Mouse (Mus musculus): ENCODE measurements at regions not wholly inside any gene's neighbourhood (a gene's known extent, or its start where the extent isn't known, plus 50 kb on each side); places are given as distances from the start of the nearest gene placed in this dataset.

DNA sequence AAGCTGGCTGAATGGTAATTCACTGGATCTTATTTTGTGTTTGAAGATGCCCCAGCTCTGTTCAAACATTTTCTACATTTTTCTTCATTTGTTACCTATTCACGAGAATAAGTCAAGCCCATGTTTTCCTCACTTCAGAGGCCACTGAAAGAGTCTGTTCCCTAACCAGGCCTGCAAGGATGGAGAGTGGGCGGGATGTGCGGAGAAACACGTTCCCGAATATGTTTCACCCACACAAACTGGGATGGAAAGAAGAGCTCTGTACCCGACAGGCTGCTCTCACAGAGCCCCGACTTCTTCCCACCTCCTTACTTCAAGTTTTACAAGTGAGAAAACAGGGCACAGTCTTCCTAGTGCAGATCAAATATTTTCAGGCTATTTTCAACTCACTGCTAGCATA, 881.4 kb downstream of the Slc4a3 start:
- no peak overlapping the region for H3K4me3 ChIP-seq
- H3K9ac ChIP-seq = no peak overlapping the region
- no peak for ATAC-seq (ENCODE audit: insufficient number of reproducible peaks, low FRiP score, low TSS enrichment, low read depth)
- H3K4me1 ChIP-seq = no peaks in the 10 kb centered on the region
- H3K36me3 ChIP-seq = no peaks in the 10 kb centered on the region
- no peaks in the 10 kb centered on the region for H3K9me3 ChIP-seq
- H3K27ac ChIP-seq = no peak overlapping the region
- no peaks in the 10 kb centered on the region for H3K27me3 ChIP-seq
- WGBS = 68% methylated on average over 7 of the region's 7 CpGs
- H3K4me2 ChIP-seq = no peak overlapping the region

DNA sequence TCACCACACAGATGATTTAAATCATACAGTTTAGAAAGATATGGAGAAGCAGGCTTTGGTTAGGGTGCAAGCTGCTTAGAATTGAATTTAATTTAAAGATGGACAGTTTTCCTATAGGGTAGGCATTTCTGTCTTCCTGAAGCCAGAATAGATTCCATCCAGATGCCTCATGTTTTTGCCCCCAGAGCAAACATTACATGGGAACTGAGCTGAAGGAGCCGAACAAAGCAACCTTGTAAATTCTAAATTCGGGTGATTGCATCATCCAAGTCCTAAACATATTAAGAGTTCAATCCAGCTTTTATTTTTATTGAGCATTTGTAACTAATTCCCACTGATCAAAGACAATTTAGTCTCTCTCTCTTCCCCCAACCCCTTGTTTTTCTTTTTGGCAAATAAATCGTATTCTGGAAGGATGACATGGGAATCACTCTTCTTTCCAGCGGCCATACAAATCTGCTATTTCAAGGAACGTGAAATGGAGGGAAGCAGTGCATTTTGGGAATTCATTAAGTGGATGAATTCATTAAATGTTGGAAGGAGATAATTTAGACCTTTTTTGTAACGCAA, 884.1 kb downstream of the Slc4a3 start:
- no peak overlapping the region for H3K27ac ChIP-seq
- H3K4me3 ChIP-seq = no peak overlapping the region
- no peaks in the 10 kb centered on the region for H3K27me3 ChIP-seq
- no peaks in the 10 kb centered on the region for H3K4me1 ChIP-seq
- no peaks in the 10 kb centered on the region for H3K36me3 ChIP-seq
- no peak for ATAC-seq (ENCODE audit: insufficient number of reproducible peaks, low FRiP score, low TSS enrichment, low read depth)
- no peak overlapping the region for H3K9ac ChIP-seq
- no peak overlapping the region for H3K4me2 ChIP-seq
- no peaks in the 10 kb centered on the region for H3K9me3 ChIP-seq
- WGBS = 50% methylated on average over 6 of the region's 6 CpGs

DNA sequence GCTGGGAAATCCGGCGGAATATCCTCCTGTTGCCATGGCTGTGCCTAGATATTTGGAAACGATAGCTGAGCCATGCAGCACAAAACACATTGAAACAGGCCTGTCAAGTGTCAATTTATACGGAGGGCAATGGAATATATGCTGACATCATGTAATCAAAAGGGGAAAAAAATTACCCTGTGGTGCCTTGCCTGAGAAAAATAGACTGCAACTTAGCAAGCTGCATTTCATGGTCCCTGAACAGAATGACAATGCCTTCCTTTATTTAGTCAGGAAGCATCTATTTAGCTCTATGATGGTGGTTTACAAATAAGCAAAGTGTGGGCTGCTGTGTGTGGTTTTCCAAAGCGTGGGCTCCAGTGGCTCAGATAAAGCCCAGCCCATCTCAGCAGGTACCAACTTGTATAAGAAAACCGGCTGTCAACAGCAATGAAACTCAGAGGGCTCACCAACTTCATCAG, 887.4 kb downstream of the Slc4a3 start:
- H3K9me3 ChIP-seq = no peaks in the 10 kb centered on the region
- H3K9ac ChIP-seq = no peak overlapping the region
- 49% methylated on average over 6 of the region's 6 CpGs for WGBS
- no peak for ATAC-seq (ENCODE audit: insufficient number of reproducible peaks, low FRiP score, low TSS enrichment, low read depth)
- H3K4me1 ChIP-seq = no peaks in the 10 kb centered on the region
- H3K27me3 ChIP-seq = no peaks in the 10 kb centered on the region
- H3K4me2 ChIP-seq = no peak overlapping the region
- no peak overlapping the region for H3K4me3 ChIP-seq
- no peak overlapping the region for H3K27ac ChIP-seq
- H3K36me3 ChIP-seq = no peaks in the 10 kb centered on the region

DNA sequence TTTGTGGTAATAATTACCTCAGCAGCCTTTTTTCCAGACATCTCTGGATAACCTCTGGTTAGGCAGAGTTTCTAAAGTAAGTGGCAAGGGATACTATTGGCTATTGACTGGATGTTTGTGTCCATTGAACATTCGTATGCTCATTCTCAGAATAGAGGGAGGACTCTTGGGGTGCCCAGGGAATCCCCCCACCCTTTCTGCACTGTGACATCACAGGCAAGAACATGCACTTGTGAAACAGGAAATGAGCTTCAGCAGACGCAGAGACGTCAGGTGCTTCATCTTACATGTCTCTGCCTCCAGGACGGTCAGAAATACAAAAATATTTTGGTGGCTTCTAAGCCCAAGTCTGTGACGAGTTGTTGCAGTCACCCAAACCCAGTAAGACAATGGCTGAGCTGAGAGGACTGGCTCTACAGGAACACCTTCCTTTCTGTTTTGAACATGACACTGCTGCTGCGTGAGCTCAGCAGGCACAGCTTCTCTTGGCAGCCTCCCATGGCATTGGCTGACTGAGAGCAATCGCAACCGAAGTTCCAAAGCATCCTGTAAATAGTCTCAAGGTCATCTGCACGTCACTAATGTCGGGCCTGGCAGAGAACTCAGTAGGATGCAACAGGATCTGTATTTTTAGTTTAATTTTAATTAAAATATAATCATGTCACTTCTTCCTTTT, 904.6 kb downstream of the Slc4a3 start:
- H3K4me2 ChIP-seq = no peak overlapping the region
- H3K27ac ChIP-seq = no peak overlapping the region
- H3K4me1 ChIP-seq = no peaks in the 10 kb centered on the region
- H3K9me3 ChIP-seq = no peaks in the 10 kb centered on the region
- no peaks in the 10 kb centered on the region for H3K27me3 ChIP-seq
- no peaks in the 10 kb centered on the region for H3K36me3 ChIP-seq
- H3K4me3 ChIP-seq = no peak overlapping the region
- H3K9ac ChIP-seq = no peak overlapping the region
- 68% methylated on average over 10 of the region's 10 CpGs for WGBS
- ATAC-seq (ENCODE audit: insufficient number of reproducible peaks, low FRiP score, low TSS enrichment, low read depth) = no peak

- no peak for ATAC-seq (ENCODE audit: insufficient number of reproducible peaks, low FRiP score, low TSS enrichment, low read depth)
- no peak overlapping the region for H3K4me3 ChIP-seq
- H3K4me2 ChIP-seq = no peak overlapping the region
- H3K27me3 ChIP-seq = no peaks in the 10 kb centered on the region
- WGBS = 81% methylated on average over 7 of the region's 7 CpGs
- H3K9ac ChIP-seq = no peak overlapping the region
- H3K4me1 ChIP-seq = no peaks in the 10 kb centered on the region
- H3K36me3 ChIP-seq = no peaks in the 10 kb centered on the region
- no peaks in the 10 kb centered on the region for H3K9me3 ChIP-seq
- no peak overlapping the region for H3K27ac ChIP-seq
Observed at GRCm38 (mm10) chr1:76453160-76453710, 907.2 kb downstream of the Slc4a3 start.

- H3K4me2 ChIP-seq = no peak overlapping the region
- no peak overlapping the region for H3K4me3 ChIP-seq
- no peaks in the 10 kb centered on the region for H3K36me3 ChIP-seq
- no peak overlapping the region for H3K9ac ChIP-seq
- no peaks in the 10 kb centered on the region for H3K9me3 ChIP-seq
- ATAC-seq (ENCODE audit: insufficient number of reproducible peaks, low FRiP score, low TSS enrichment, low read depth) = no peak
- WGBS = 83% methylated on average over 2 of the region's 2 CpGs
- H3K27ac ChIP-seq = no peak overlapping the region
- no peaks in the 10 kb centered on the region for H3K4me1 ChIP-seq
- H3K27me3 ChIP-seq = no peaks in the 10 kb centered on the region
Observed at GRCm38 (mm10) chr1:76466562-76466961, 920.5 kb downstream of the Slc4a3 start.

- no peaks in the 10 kb centered on the region for H3K36me3 ChIP-seq
- no peak overlapping the region for H3K4me3 ChIP-seq
- no peak overlapping the region for H3K9ac ChIP-seq
- H3K4me2 ChIP-seq = no peak overlapping the region
- H3K9me3 ChIP-seq = no peaks in the 10 kb centered on the region
- no peak for ATAC-seq (ENCODE audit: insufficient number of reproducible peaks, low FRiP score, low TSS enrichment, low read depth)
- H3K27me3 ChIP-seq = no peaks in the 10 kb centered on the region
- H3K27ac ChIP-seq = no peak overlapping the region
- H3K4me1 ChIP-seq = no peaks in the 10 kb centered on the region
- 75% methylated on average over 4 of the region's 4 CpGs for WGBS
Observed at GRCm38 (mm10) chr1:76484193-76484592, 938.1 kb downstream of the Slc4a3 start.

GRCm38 (mm10) chr1:76487481-76487880, 941.4 kb downstream of the Slc4a3 start:
- H3K27me3 ChIP-seq = no peaks in the 10 kb centered on the region
- H3K36me3 ChIP-seq = no peaks in the 10 kb centered on the region
- H3K4me2 ChIP-seq = no peak overlapping the region
- no peak for ATAC-seq (ENCODE audit: insufficient number of reproducible peaks, low FRiP score, low TSS enrichment, low read depth)
- H3K9me3 ChIP-seq = no peaks in the 10 kb centered on the region
- no peak overlapping the region for H3K9ac ChIP-seq
- peaks cover 3% of the 10 kb centered on the region; the same call in 1 of the 2 replicates for H3K4me1 ChIP-seq
- WGBS = 89% methylated on average over 4 of the region's 4 CpGs
- no peak overlapping the region for H3K27ac ChIP-seq
- H3K4me3 ChIP-seq = no peak overlapping the region

DNA sequence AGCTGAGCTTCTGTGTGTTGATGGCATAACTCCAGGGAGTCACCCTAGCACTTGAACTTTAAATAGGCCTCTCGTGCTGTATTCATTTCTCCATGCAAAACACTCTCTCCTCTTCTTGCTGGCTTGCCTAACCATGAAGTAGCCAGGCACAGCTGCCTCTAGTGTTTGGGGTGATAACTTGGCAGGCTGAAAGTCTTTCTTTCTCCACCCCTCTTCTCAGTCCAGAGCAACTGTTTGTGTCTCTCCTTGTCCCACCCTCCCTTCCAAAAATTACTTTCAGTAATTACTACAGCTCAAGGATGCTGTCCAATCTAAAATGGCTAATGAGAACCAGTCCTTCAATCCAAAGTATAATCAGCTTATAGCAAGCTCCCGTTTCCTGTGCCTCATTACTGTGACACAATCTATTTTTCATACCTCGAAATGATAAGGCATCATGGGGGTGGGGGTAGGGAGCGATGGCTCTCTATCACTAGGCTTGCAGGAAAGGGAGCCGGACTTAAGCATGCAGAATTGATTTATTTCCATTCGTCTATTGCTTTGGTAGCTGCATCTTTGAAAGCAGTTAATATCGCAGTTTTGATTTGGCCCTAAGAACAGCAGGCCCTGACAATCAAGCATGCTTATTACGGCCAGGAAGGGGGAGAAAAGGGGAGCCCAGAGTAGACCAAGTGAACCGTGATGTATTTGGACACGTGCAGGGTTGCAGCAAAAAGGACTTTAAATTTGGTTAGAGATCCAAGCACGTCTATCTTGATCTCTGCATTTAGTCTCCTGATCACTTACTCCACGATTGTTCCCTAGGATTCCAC, 943.8 kb downstream of the Slc4a3 start:
- H3K9ac ChIP-seq = no peak overlapping the region
- no peak for ATAC-seq (ENCODE audit: insufficient number of reproducible peaks, low FRiP score, low TSS enrichment, low read depth)
- H3K27me3 ChIP-seq = no peaks in the 10 kb centered on the region
- peaks cover 3% of the 10 kb centered on the region; the same call in 1 of the 2 replicates for H3K4me1 ChIP-seq
- WGBS = 41% methylated on average over 12 of the region's 12 CpGs
- no peak overlapping the region for H3K4me3 ChIP-seq
- H3K36me3 ChIP-seq = no peaks in the 10 kb centered on the region
- no peak overlapping the region for H3K4me2 ChIP-seq
- H3K27ac ChIP-seq = no peak overlapping the region
- no peaks in the 10 kb centered on the region for H3K9me3 ChIP-seq

- no peaks in the 10 kb centered on the region for H3K27me3 ChIP-seq
- H3K36me3 ChIP-seq = no peaks in the 10 kb centered on the region
- no peaks in the 10 kb centered on the region for H3K9me3 ChIP-seq
- H3K27ac ChIP-seq = no peak overlapping the region
- H3K4me3 ChIP-seq = no peak overlapping the region
- WGBS = 29% methylated on average over 7 of the region's 7 CpGs
- H3K9ac ChIP-seq = no peak overlapping the region
- peaks cover 3% of the 10 kb centered on the region; the same call in 1 of the 2 replicates for H3K4me1 ChIP-seq
- no peak for ATAC-seq (ENCODE audit: insufficient number of reproducible peaks, low FRiP score, low TSS enrichment, low read depth)
- no peak overlapping the region for H3K4me2 ChIP-seq
Observed at GRCm38 (mm10) chr1:76490719-76491118, 944.7 kb downstream of the Slc4a3 start.

GRCm38 (mm10) chr1:76491187-76491586, 945.1 kb downstream of the Slc4a3 start:
- no peak overlapping the region for H3K9ac ChIP-seq

DNA sequence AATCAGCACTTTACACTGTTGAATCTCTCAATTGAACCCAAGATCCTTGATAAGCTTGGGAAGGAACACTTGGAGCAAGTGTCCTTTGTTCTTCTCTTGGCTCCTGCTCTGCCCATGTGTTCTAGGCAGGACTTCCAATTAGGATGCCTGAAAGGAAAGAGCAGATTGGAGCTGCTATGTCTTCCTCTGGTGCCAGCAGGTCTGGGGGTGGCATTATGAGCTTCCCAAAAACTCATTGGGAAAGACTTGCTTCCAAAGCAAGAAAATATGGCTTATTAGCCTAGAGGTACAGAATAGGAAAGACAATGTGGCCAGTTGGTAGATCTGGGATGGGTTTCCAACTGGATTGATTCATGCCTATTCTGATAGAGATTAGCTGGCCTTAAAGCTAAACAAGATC, 959.1 kb downstream of the Slc4a3 start:
- no peak overlapping the region for H3K4me3 ChIP-seq
- no peak overlapping the region for H3K27ac ChIP-seq
- no peak overlapping the region for H3K4me2 ChIP-seq
- H3K9me3 ChIP-seq = no peaks in the 10 kb centered on the region
- H3K4me1 ChIP-seq = no peaks in the 10 kb centered on the region
- H3K9ac ChIP-seq = no peak overlapping the region
- H3K36me3 ChIP-seq = no peaks in the 10 kb centered on the region
- ATAC-seq (ENCODE audit: insufficient number of reproducible peaks, low FRiP score, low TSS enrichment, low read depth) = no peak
- no peaks in the 10 kb centered on the region for H3K27me3 ChIP-seq

More at GRCm38 (mm10) chr1:76491187-76491586, 945.1 kb downstream of the Slc4a3 start:
- peaks cover 3% of the 10 kb centered on the region; the same call in 1 of the 2 replicates for H3K4me1 ChIP-seq
- WGBS = 38% methylated on average over 4 of the region's 4 CpGs
- ATAC-seq (ENCODE audit: insufficient number of reproducible peaks, low FRiP score, low TSS enrichment, low read depth) = no peak
- no peak overlapping the region for H3K27ac ChIP-seq
- H3K4me3 ChIP-seq = no peak overlapping the region
- H3K27me3 ChIP-seq = no peaks in the 10 kb centered on the region
- no peaks in the 10 kb centered on the region for H3K9me3 ChIP-seq
- H3K4me2 ChIP-seq = no peak overlapping the region
- H3K36me3 ChIP-seq = no peaks in the 10 kb centered on the region

Measured in limb, embryonic 15.5 days (tissue).